Mouse (Mus musculus) hindbrain, embryonic 14.5 days (tissue): Measurements from ENCODE around the gene Gm5751. TPM values are rescaled to one million over a fixed set of nuclear protein-coding genes. Genes with fewer than 3 reads are reported as not detected.
A peak's percentile ranks its signal among the peaks of the same experiment; 100 is the strongest.

Experiments
- ATAC-seq: fragments of 200-750 bp; cut with Nextera tagmentation; 2 replicates; pipeline ENCODE4 v1.8.0; 2017; ENCODE audit warnings: moderate number of reproducible peaks, mild to moderate bottlenecking, moderate TSS enrichment, moderate library complexity; ENCODE audit not compliant: low FRiP score
- DNase-seq: peaks from one replicate; pipeline ENCODE4 v3.0.0-alpha.2; 2015; ENCODE audit warnings: low spot score
- H3K27ac ChIP-seq: fragments of 300-500 bp; sonication (generic); 2 replicates; pipeline ENCODE4 v1.5.1; 2014; ENCODE audit warnings: mild to moderate bottlenecking, moderate library complexity
- H3K27me3 ChIP-seq: fragments of 300-500 bp; sonication (generic); 2 replicates; pipeline ENCODE4 v1.6.1; 2014; ENCODE audit warnings: mild to moderate bottlenecking, low read length, mixed read lengths; ENCODE audit not compliant: control insufficient read depth, insufficient read depth
- H3K36me3 ChIP-seq: fragments of 300-500 bp; sonication (generic); replicated peaks from 2 replicates; pipeline ENCODE4 v1.6.1; 2014; ENCODE audit not compliant: control insufficient read depth, insufficient read depth
- H3K4me1 ChIP-seq: fragments of 300-500 bp; sonication (generic); replicated peaks from 2 replicates; pipeline ENCODE4 v1.6.1; 2014; ENCODE audit warnings: antibody characterized with exemption, low read length, mixed read lengths; ENCODE audit not compliant: control insufficient read depth, insufficient read depth
- H3K4me2 ChIP-seq: fragments of 300-500 bp; sonication (generic); replicated peaks from 2 replicates; pipeline ENCODE4 v1.6.1; 2014; ENCODE audit warnings: mild to moderate bottlenecking, moderate library complexity
- H3K4me3 ChIP-seq: fragments of 300-500 bp; sonication (generic); replicated peaks from 2 replicates; pipeline ENCODE4 v1.5.1; 2014; ENCODE audit warnings: mild to moderate bottlenecking, low read length
- H3K9ac ChIP-seq: fragments of 300-500 bp; sonication (generic); 2 replicates; pipeline ENCODE4 v1.6.1; 2014
- H3K9me3 ChIP-seq: fragments of 300-500 bp; sonication (generic); 2 replicates; pipeline ENCODE4 v1.6.1; 2016; ENCODE audit warnings: low read length; ENCODE audit not compliant: control insufficient read depth
- WGBS: fragments of 180-500 bp; shearing (Covaris S2); extraction: QIAGEN DNeasy Blood & Tissue Kit; methylation state at CpG from one replicate; pipeline ENCODE4 v1.1.7; 2014; 5-methylcytosine and 5-hydroxymethylcytosine counted together
- polyA plus RNA-seq: library from polyadenylated mRNA; unstranded; fragments of >200 nt; fragmentation: Nextera tagmentation; extraction: Ambion mirVana; gene quantifications from 2 replicates; pipeline ENCODE4 v1.2.1, GENCODE M21; 2014

The Gm5751 gene
- polyA plus RNA-seq, 1 experiment from 2014 or later: not detected

DNA sequence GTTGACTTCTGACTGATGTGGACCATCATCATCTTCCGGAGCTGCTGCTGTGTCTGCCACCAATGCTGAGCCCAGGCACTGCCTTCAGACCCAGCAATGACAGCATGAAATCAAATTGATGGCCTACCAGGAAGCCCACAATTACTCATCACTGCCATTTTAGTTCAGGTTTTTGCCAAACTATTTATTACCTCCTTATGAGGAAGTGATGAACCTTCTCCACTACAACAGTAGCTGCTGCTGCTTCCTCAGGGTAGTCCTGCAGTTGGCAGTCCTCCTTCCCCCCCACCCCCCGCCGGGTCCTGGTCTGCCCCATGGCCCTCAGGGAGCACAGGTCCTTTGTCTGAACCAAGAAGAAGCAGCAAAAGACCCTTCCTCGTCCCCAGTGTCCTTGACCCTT is 26.8 kb downstream of the Gm5751 start:
- WGBS: 64% methylated on average over 4 of the region's 4 CpGs
- no peak for DNase-seq
- no peak overlapping the region for H3K27ac ChIP-seq
- no peak overlapping the region for H3K4me2 ChIP-seq
- no peak for ATAC-seq
- H3K36me3 ChIP-seq: no peaks in the 10 kb centered on the region
- H3K27me3 ChIP-seq: no peaks in the 10 kb centered on the region
- no peak overlapping the region for H3K4me3 ChIP-seq
- H3K9ac ChIP-seq: no peak overlapping the region
- no peaks in the 10 kb centered on the region for H3K4me1 ChIP-seq
- no peaks in the 10 kb centered on the region for H3K9me3 ChIP-seq

- Histone ChIP-seq H3K27me3 (no peaks in the 10 kb centered on the region), H3K36me3 (no peaks in the 10 kb centered on the region), H3K4me3 (no peak overlapping the region), H3K4me1 (no peaks in the 10 kb centered on the region), H3K9me3 (no peaks in the 10 kb centered on the region), H3K9ac (no peak overlapping the region), H3K4me2 (no peak overlapping the region), H3K27ac (no peak overlapping the region)
- ATAC-seq (peak; percentile 59; the same call in 1 of the 2 replicates), DNase-seq (no peak)
- WGBS: 29% methylated on average over 7 of the region's 7 CpGs
Observed at GRCm38 (mm10) chrX:8901906-8902472, 27.9 kb downstream of the Gm5751 start.

GRCm38 (mm10) chrX:8921080-8921479 is 47.0 kb downstream of the Gm5751 start:
- Histone ChIP-seq H3K4me2 (no peak overlapping the region), H3K27me3 (no peaks in the 10 kb centered on the region), H3K9ac (no peak overlapping the region), H3K4me3 (no peak overlapping the region), H3K27ac (no peak overlapping the region), H3K9me3 (no peaks in the 10 kb centered on the region), H3K4me1 (no peaks in the 10 kb centered on the region), H3K36me3 (no peaks in the 10 kb centered on the region)
- 71% methylated on average over 4 of the region's 4 CpGs for WGBS
- DNase-seq (no peak), ATAC-seq (peak; percentile 43; the same call in 1 of the 2 replicates)

- ATAC-seq (no peak), DNase-seq (no peak)
Observed at GRCm38 (mm10) chrX:8921813-8922607, 48.0 kb downstream of the Gm5751 start.

DNA sequence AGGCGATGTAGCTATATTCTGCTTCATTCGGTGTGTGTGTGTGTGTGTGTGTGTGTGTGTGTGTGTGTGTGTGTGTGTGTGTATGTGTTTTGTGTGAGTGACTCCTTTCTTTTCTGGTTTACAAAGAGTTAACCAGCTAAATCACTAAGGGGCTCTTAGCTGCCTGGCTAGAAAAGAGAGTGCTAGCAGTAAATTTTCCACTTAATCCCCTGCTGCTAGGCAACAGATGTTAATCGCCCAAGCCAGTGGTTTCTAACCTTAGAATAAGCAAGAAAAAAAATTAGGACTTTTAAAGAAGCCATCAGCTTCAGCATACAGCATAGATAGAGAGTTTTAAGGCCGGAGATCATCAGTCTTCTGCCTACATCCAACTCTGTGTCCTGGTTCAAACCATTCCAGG is 53.3 kb downstream of the Gm5751 start:
- ATAC-seq (no peak), DNase-seq (no peak)
- WGBS: 32% methylated on average over 4 of the region's 4 CpGs
- no peak overlapping the region for H3K4me3 ChIP-seq
- no peaks in the 10 kb centered on the region for H3K36me3 ChIP-seq
- no peaks in the 10 kb centered on the region for H3K27me3 ChIP-seq
- no peak overlapping the region for H3K4me2 ChIP-seq
- H3K27ac ChIP-seq: no peak overlapping the region
- no peak overlapping the region for H3K9ac ChIP-seq
- H3K4me1 ChIP-seq: no peaks in the 10 kb centered on the region
- no peaks in the 10 kb centered on the region for H3K9me3 ChIP-seq

More at GRCm38 (mm10) chrX:8921813-8922607, 48.0 kb downstream of the Gm5751 start:
- Histone ChIP-seq H3K36me3 (no peaks in the 10 kb centered on the region), H3K27me3 (no peaks in the 10 kb centered on the region), H3K9me3 (no peaks in the 10 kb centered on the region), H3K27ac (no peak overlapping the region), H3K4me1 (no peaks in the 10 kb centered on the region), H3K9ac (no peak overlapping the region), H3K4me2 (no peak overlapping the region), H3K4me3 (no peak overlapping the region)
- WGBS: 58% methylated on average over 9 of the region's 9 CpGs

Other genes with a start within 250 kb of the Gm5751 start
- not detected in 2 replicates for gene Ssxb8, start 183.4 kb upstream of the Gm5751 start, polyA plus RNA-seq
- not detected in 2 replicates for gene Ssx9, start 125.8 kb upstream of the Gm5751 start, polyA plus RNA-seq
- not detected in 2 replicates for gene Ssxb5, start 70.6 kb upstream of the Gm5751 start, polyA plus RNA-seq
- not detected in 2 replicates for gene Gm6592, start 30.3 kb upstream of the Gm5751 start, polyA plus RNA-seq
- gene B630019K06Rik, start 18.1 kb downstream of the Gm5751 start, polyA plus RNA-seq: 39.1 and 40.7 TPM in 2 replicates
- not detected in 2 replicates for gene Fthl17b, start 88.7 kb downstream of the Gm5751 start, polyA plus RNA-seq
- gene Fthl17c, start 102.3 kb downstream of the Gm5751 start, polyA plus RNA-seq: not detected in 2 replicates
- not detected in 2 replicates for gene Fthl17d, start 112.5 kb downstream of the Gm5751 start, polyA plus RNA-seq
- not detected in 2 replicates for gene Fthl17e, start 159.2 kb downstream of the Gm5751 start, polyA plus RNA-seq
- not detected in 2 replicates for gene Fthl17f, start 188.8 kb downstream of the Gm5751 start, polyA plus RNA-seq
- gene 4930402K13Rik, start 230.3 kb downstream of the Gm5751 start, polyA plus RNA-seq: not detected in 2 replicates